Mouse (Mus musculus) olfactory bulb, adult 2 months (tissue): ENCODE results near the gene Tgfbr3l.

Experiments used
- CTCF ChIP-seq: fragments of 200-500 bp; IDR thresholded peaks from 2 replicates; pipeline ENCODE4 v1.5.1; 2012; ENCODE audit warnings: low read depth, mild to moderate bottlenecking, low read length, moderate library complexity; ENCODE audit not compliant: insufficient read depth
- POLR2A ChIP-seq: fragments of 200-500 bp; IDR thresholded peaks from 2 replicates; pipeline ENCODE4 v1.6.1; 2012; ENCODE audit warnings: mild to moderate bottlenecking, low read depth, low read length, moderate library complexity; ENCODE audit not compliant: insufficient read depth

DNA sequence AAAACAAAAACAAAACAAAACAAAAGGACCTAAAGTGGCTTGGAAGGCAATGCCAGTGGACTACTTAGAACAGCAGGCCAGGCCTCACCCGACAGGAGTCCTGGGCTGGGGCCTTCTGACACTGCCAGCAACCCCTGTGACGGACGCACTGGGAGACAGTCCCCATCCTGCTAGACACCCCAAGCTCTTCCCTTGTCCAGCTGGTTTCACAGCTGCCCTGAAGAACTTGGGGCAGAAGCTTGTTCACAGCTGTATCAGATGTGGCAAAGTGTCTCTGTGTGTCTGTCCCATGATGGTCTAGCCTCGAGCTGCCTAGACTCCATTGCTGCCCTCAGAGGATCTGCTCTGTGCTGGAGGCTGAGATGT, 11.8 kb downstream of the Tgfbr3l start:
- TF ChIP-seq CTCF = no peak
- TF ChIP-seq POLR2A = no peak
